Mouse (Mus musculus) liver, embryonic 16.5 days (tissue): ENCODE results near the gene Trappc2l. TPM values are rescaled to one million over a fixed set of nuclear protein-coding genes. Genes with fewer than 3 reads are reported as not detected.

Experiments
- ATAC-seq: fragments of 200-750 bp; cut with Nextera tagmentation; 2 replicates; pipeline ENCODE4 v1.8.0; 2017; ENCODE audit warnings: low read depth, mild to moderate bottlenecking, moderate number of reproducible peaks, moderate library complexity
- H3K27ac ChIP-seq: fragments of 300-500 bp; sonication (generic); 2 replicates; pipeline ENCODE4 v1.5.1; 2014; ENCODE audit warnings: mild to moderate bottlenecking, low read length
- H3K27me3 ChIP-seq: fragments of 300-500 bp; sonication (generic); 2 replicates; pipeline ENCODE4 v1.6.1; 2014; ENCODE audit warnings: low read depth, low read length, mixed read lengths; ENCODE audit not compliant: control insufficient read depth, insufficient read depth
- H3K36me3 ChIP-seq: fragments of 300-500 bp; sonication (generic); 2 replicates; pipeline ENCODE4 v1.6.1; 2014; ENCODE audit warnings: mild to moderate bottlenecking; ENCODE audit not compliant: control insufficient read depth, insufficient read depth
- H3K4me1 ChIP-seq: fragments of 300-500 bp; sonication (generic); 2 replicates; pipeline ENCODE4 v1.6.1; 2014; ENCODE audit warnings: low read depth, low read length, mixed read lengths; ENCODE audit not compliant: control insufficient read depth
- H3K4me2 ChIP-seq: fragments of 300-500 bp; sonication (generic); 2 replicates; pipeline ENCODE4 v1.6.1; 2014; ENCODE audit warnings: low read depth, low read length, mixed read lengths
- H3K4me3 ChIP-seq: fragments of 300-500 bp; sonication (generic); 2 replicates; pipeline ENCODE4 v1.5.1; 2014; ENCODE audit warnings: low read depth, mild to moderate bottlenecking, low read length
- H3K9ac ChIP-seq: fragments of 300-500 bp; sonication (generic); 2 replicates; pipeline ENCODE4 v1.6.1; 2014; ENCODE audit warnings: low read depth, low read length
- H3K9me3 ChIP-seq: fragments of 300-500 bp; sonication (generic); replicated peaks from 2 replicates; pipeline ENCODE4 v1.6.1; 2016; ENCODE audit warnings: low read length; ENCODE audit not compliant: control insufficient read depth
- WGBS: fragments of 180-500 bp; shearing (Covaris S2); extraction: QIAGEN DNeasy Blood & Tissue Kit; methylation state at CpG from one replicate; pipeline ENCODE4 v1.1.7; 2014; ENCODE audit not compliant: insufficient replicate concordance; 5-methylcytosine and 5-hydroxymethylcytosine counted together
- polyA plus RNA-seq: library from polyadenylated mRNA; unstranded; fragments of >200 nt; fragmentation: Nextera tagmentation; extraction: Ambion mirVana; gene quantifications from 2 replicates; pipeline ENCODE4 v1.2.1, GENCODE M21; 2015

Trappc2l gene
- polyA plus RNA-seq, result 21.5 and 22.8 TPM in 2 replicates

- no peaks in the 10 kb centered on the region for H3K27me3 ChIP-seq
- H3K9ac ChIP-seq, result peak within 1 kb of the TSS; percentile 81
- peak within 1 kb of the TSS; percentile 72 for H3K4me3 ChIP-seq
- H3K27ac ChIP-seq, result peak within 1 kb of the TSS; percentile 75
- H3K4me1 ChIP-seq, result peaks cover 19% of the 10 kb centered on the region
- peak; percentile 95 for ATAC-seq
- under 1% methylated on average over 57 of the region's 57 CpGs for WGBS
- peak within 1 kb of the TSS; percentile 99 for H3K4me2 ChIP-seq
- H3K36me3 ChIP-seq, result no peaks in the 10 kb centered on the region
- H3K9me3 ChIP-seq, result no peaks in the 10 kb centered on the region
Measured at GRCm38 (mm10) chr8:122611295-122612133, at the start of gene Trappc2l, which contains the start of gene Galns. Gene Trappc2l, plus strand, starts transcription at chr8:122611640. Gene Galns, minus strand, starts transcription at chr8:122611463.

GRCm38 (mm10) chr8:122564363-122565352, 46.8 kb upstream of the Trappc2l start:
- H3K9ac ChIP-seq, result no peak overlapping the region
- H3K27ac ChIP-seq, result peak overlapping the region; percentile 49; the same call in 1 of the 2 replicates
- no peak overlapping the region for H3K4me3 ChIP-seq
- H3K4me2 ChIP-seq, result no peak overlapping the region
- no peaks in the 10 kb centered on the region for H3K27me3 ChIP-seq
- H3K36me3 ChIP-seq, result peaks cover 4% of the 10 kb centered on the region; the same call in 1 of the 2 replicates
- no peaks in the 10 kb centered on the region for H3K9me3 ChIP-seq
- peaks cover 22% of the 10 kb centered on the region for H3K4me1 ChIP-seq
- 66% methylated on average over 25 of the region's 25 CpGs for WGBS
- ATAC-seq, result no peak

GRCm38 (mm10) chr8:122566766-122567165, 44.7 kb upstream of the Trappc2l start:
- WGBS, result 19% methylated on average over 6 of the region's 6 CpGs
- Histone ChIP-seq H3K36me3 (peaks cover 24% of the 10 kb centered on the region), H3K27me3 (no peaks in the 10 kb centered on the region), H3K4me2 (peak overlapping the region; percentile 95), H3K9ac (peak overlapping the region; percentile 84), H3K4me1 (peaks cover 31% of the 10 kb centered on the region), H3K27ac (peak overlapping the region; percentile 91), H3K4me3 (peak overlapping the region; percentile 94), H3K9me3 (no peaks in the 10 kb centered on the region)
- ATAC-seq, result no peak

GRCm38 (mm10) chr8:122567361-122568108, 43.9 kb upstream of the Trappc2l start, which contains the start of gene Cdt1:
Gene Cdt1, plus strand, starts transcription at chr8:122568015.
- peaks cover 32% of the 10 kb centered on the region for H3K36me3 ChIP-seq

GRCm38 (mm10) chr8:122568109-122568504, 43.3 kb upstream of the Trappc2l start:
- peak overlapping the region; percentile 95 for H3K4me2 ChIP-seq
- under 1% methylated on average over 34 of the region's 34 CpGs for WGBS
- H3K36me3 ChIP-seq, result peaks cover 35% of the 10 kb centered on the region
- H3K4me1 ChIP-seq, result peaks cover 40% of the 10 kb centered on the region
- H3K27ac ChIP-seq, result peak overlapping the region; percentile 88
- H3K4me3 ChIP-seq, result peak overlapping the region; percentile 94
- H3K9ac ChIP-seq, result peak overlapping the region; percentile 95
- no peaks in the 10 kb centered on the region for H3K9me3 ChIP-seq
- no peaks in the 10 kb centered on the region for H3K27me3 ChIP-seq
- peak; percentile 30 for ATAC-seq

More at GRCm38 (mm10) chr8:122567361-122568108, 43.9 kb upstream of the Trappc2l start, which contains the start of gene Cdt1:
- Histone ChIP-seq H3K4me3 (peak within 1 kb of the TSS; percentile 94), H3K4me2 (peak within 1 kb of the TSS; percentile 95), H3K27ac (peak within 1 kb of the TSS; percentile 91), H3K9me3 (no peaks in the 10 kb centered on the region), H3K27me3 (no peaks in the 10 kb centered on the region), H3K4me1 (peaks cover 36% of the 10 kb centered on the region), H3K9ac (peak within 1 kb of the TSS; percentile 95)
- ATAC-seq, result peak; percentile 95
- under 1% methylated on average over 62 of the region's 62 CpGs for WGBS

GRCm38 (mm10) chr8:122568881-122569309, 42.5 kb upstream of the Trappc2l start:
- WGBS, result 15% methylated on average over 10 of the region's 10 CpGs
- H3K4me2 ChIP-seq, result peak overlapping the region; percentile 95
- peak overlapping the region; percentile 94 for H3K4me3 ChIP-seq
- peak overlapping the region; percentile 95 for H3K9ac ChIP-seq
- H3K27ac ChIP-seq, result peak overlapping the region; percentile 88; the same call in 1 of the 2 replicates
- no peaks in the 10 kb centered on the region for H3K27me3 ChIP-seq
- H3K36me3 ChIP-seq, result peaks cover 35% of the 10 kb centered on the region
- no peaks in the 10 kb centered on the region for H3K9me3 ChIP-seq
- ATAC-seq, result no peak
- peaks cover 48% of the 10 kb centered on the region for H3K4me1 ChIP-seq

GRCm38 (mm10) chr8:122569329-122569728, 42.1 kb upstream of the Trappc2l start:
- H3K27ac ChIP-seq, result peak overlapping the region; percentile 88; the same call in 1 of the 2 replicates
- H3K27me3 ChIP-seq, result no peaks in the 10 kb centered on the region
- H3K36me3 ChIP-seq, result peaks cover 35% of the 10 kb centered on the region
- peak overlapping the region; percentile 95 for H3K9ac ChIP-seq
- H3K4me1 ChIP-seq, result peaks cover 52% of the 10 kb centered on the region
- WGBS, result 41% methylated on average over 9 of the region's 9 CpGs
- H3K4me3 ChIP-seq, result peak overlapping the region; percentile 94
- H3K9me3 ChIP-seq, result no peaks in the 10 kb centered on the region
- no peak for ATAC-seq
- H3K4me2 ChIP-seq, result peak overlapping the region; percentile 95

GRCm38 (mm10) chr8:122569996-122570395, 41.4 kb upstream of the Trappc2l start:
- no peaks in the 10 kb centered on the region for H3K27me3 ChIP-seq
- peak overlapping the region; percentile 94 for H3K4me3 ChIP-seq
- peaks cover 59% of the 10 kb centered on the region for H3K4me1 ChIP-seq
- no peak overlapping the region for H3K9ac ChIP-seq
- peak overlapping the region; percentile 95 for H3K4me2 ChIP-seq
- peaks cover 35% of the 10 kb centered on the region for H3K36me3 ChIP-seq
- H3K9me3 ChIP-seq, result no peaks in the 10 kb centered on the region
- H3K27ac ChIP-seq, result no peak overlapping the region
- WGBS, result 89% methylated on average over 16 of the region's 16 CpGs
- ATAC-seq, result no peak
